Mouse (Mus musculus) retina, embryonic 14.5 days (tissue): ENCODE data around the gene Moap1.

Source experiments
- DNase-seq: peaks from one replicate; pipeline ENCODE4 v3.0.0-alpha.2; 2015; ENCODE audit warnings: low spot score

Gene Moap1

GRCm38 (mm10) chr12:102743589-102744574, at the start of gene Moap1, which contains the start of gene Tmem251:
TSS of gene Moap1 (minus strand) at chr12:102743661.
TSS of gene Tmem251 (plus strand) at chr12:102743762.
- peak; percentile 92 for DNase-seq

DNA sequence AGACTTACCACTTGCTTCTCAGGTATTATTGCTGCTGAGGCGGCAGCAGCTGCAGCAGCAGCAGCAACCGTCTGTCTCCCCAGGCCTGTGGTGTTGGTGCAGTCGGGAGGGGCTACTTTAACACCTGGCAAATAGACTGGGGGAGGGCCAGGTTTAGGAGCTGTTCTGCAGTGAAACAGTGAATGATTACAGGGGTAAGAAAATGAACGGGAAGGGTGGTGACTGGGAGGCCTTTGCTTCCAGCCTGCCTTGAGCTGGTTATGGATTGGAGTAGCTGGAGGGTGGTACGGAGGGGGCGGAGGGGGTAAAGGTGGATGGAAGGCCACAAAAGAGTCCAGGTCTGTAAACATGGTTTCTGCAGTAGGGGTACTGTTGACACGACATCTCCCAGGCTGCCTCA, 44.5 kb upstream of the Moap1 start:
- DNase-seq: no peak

GRCm38 (mm10) chr12:102785593-102785985, 42.1 kb upstream of the Moap1 start:
- no peak for DNase-seq

DNA sequence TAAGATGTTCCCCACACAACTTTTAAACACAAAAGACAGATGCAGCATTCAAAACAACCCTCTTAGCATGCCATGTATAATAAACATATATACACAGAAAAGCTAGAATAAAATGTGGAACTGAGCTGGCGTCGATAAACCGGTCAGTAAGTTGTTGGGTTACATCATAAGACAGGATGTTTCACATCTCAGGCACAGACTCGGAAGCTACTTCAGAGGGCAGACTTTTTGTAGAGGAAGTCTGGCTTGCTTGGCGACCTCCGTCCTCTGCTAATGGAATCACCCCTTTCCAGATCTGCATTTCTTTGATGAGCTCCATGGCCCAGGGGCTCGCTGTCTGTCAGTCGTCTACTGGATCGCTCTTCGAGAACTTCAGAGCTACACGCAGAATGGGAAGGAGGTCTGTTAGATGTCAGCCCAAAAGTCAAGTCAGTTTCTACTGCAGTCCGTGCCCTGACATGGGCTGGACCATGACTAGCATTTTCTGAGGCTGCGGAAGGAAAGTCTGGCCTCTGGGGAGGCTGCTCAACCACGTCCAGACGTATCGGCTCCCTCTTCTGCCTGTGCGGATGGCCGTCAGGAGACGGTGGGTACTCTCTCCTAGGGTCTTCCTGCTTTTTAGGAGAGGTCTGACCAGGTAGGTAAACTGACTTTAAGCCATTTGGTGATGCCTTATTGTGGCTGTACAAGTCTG, 41.6 kb upstream of the Moap1 start:
- no peak for DNase-seq

- no peak for DNase-seq
Observed at GRCm38 (mm10) chr12:102782841-102783240, 39.4 kb upstream of the Moap1 start.

- DNase-seq: peak; percentile 18
Observed at GRCm38 (mm10) chr12:102779452-102779851, 36.0 kb upstream of the Moap1 start.

- DNase-seq: no peak
Observed at GRCm38 (mm10) chr12:102778151-102778550, 34.7 kb upstream of the Moap1 start.

GRCm38 (mm10) chr12:102776035-102776434, 32.6 kb upstream of the Moap1 start:
- no peak for DNase-seq

DNA sequence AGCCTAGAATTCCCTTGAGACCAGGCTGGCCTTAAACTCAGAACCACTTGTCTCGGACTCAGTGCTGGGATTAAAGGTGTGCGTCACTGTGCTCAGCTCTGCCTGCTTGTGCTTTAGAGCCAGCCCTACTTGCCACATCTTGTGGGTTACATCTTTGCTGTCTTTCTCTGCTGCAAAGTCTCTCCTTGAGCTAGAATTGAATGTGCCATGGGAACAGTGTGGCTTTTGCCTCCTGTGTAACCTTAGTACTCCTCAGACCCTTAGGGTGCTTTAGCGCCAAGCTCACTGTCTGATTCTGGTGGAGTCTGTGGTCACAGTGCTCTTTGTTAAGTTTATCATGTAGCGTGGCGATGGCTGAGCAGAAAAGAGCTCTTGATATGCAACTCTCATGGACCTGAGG, 29.2 kb upstream of the Moap1 start:
- DNase-seq: no peak

- no peak for DNase-seq
Observed at GRCm38 (mm10) chr12:102771601-102772000, 28.1 kb upstream of the Moap1 start.

- DNase-seq: peak; percentile 9
Observed at GRCm38 (mm10) chr12:102769000-102769399, 25.5 kb upstream of the Moap1 start.

DNA sequence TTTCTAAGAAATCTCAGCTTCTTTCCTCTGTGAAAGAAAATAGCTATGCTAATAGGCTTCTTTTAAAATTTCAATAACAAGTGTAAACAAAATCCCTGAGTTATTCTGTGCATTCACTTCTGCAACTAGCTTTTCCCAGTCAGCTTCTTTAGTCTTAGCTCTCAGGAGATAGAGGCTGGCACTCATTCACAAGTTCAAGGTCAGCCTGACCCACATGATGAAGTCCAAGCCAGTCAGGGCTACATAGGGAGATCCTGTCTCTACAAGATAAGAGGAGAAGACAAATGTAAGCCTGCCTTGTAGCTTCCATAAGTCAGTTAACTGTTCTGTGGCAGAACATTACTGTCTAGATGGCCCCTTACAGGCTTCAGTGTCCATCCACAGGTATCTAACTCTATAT, 20.2 kb upstream of the Moap1 start:
- DNase-seq: no peak

DNA sequence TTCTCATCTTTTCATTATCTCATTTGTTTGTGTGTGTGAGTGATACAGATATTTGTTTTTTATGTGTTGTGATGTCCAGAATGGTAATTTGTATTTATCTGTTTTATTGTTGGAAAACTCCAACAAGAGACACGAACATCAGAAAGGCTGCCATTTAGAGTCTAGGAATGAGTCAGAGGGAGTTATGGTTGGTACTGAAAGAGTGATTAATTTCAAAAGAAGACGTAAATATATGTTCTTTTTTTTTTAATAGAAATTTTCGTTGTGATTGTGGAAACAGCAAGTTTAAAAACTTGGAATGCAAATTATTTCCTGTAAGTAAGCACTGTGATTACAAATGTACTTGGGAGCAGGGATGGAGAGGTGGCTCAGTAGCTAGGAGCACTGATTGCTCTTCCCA, 18.2 kb upstream of the Moap1 start:
- DNase-seq: no peak

GRCm38 (mm10) chr12:102758936-102759335, 15.5 kb upstream of the Moap1 start:
- no peak for DNase-seq

DNA sequence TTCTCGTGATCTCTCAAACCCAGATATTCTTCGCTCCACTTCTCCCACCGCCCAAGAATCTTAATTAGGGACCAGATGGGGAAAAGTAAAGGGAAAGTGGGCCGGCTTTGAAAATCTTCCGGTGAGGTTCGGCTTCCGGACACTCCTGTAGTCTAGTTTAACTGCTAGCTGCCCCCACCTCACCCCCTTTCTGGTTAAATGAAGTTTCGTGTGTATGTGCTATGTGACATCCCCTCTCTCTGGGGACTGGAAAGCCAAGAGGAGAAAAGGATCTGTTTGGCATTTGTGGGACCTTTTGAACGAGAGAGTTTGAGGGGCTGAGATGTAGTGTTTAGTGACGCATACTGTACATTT, 14.9 kb upstream of the Moap1 start, which contains the start of gene Gm20604:
Gene Gm20604, minus strand, starts transcription at position 270 of the 354 bp plus-strand sequence.
- DNase-seq: no peak

GRCm38 (mm10) chr12:102757689-102758402, 14.4 kb upstream of the Moap1 start, which contains the start of the genes Gm28051, Gon7 and Ubr7:
TSS of gene Gm28051 (minus strand) at chr12:102757765.
TSS of gene Gon7 (minus strand) at chr12:102757803.
TSS of gene Ubr7 (plus strand) at chr12:102757967.
- DNase-seq: peak; percentile 97

- DNase-seq: no peak
Observed at GRCm38 (mm10) chr12:102757055-102757688, 13.7 kb upstream of the Moap1 start.

GRCm38 (mm10) chr12:102756304-102756703, 12.8 kb upstream of the Moap1 start:
- DNase-seq: peak; percentile 21

GRCm38 (mm10) chr12:102748256-102748655, 4.8 kb upstream of the Moap1 start:
- no peak for DNase-seq

GRCm38 (mm10) chr12:102744839-102745238, 1.4 kb upstream of the Moap1 start:
- DNase-seq: no peak

DNA sequence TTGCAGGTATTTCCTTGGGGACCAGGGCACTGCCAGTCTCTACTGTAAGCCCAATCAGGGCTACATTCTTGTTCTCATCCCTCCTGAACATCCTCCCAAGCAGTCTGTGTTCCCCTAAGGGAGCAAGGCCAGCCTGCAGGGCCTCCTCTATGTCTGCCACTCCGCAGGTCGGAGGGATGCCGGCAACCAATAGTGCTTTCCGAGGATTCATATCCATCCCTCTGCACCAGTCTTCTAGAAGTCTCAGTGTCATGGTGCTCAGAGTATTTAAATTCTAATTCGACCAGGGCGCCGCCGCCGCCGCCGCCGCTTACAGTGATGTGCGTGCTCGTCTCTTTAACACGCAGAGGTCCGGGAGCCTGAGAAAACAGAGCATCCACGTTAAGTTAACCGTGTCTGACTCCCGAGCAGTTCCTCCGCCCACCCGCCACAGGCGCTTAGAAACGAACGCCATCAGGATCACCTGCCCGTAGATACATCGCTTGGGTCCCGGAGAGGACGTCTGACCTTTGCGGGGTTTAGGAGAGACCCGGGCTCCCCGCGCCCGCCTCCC, 349 bp downstream of the Moap1 start:
- no peak for DNase-seq
